Mouse (Mus musculus) liver, embryonic 16.5 days (tissue): ENCODE data around the gene Ccdc180. TPM values are rescaled to one million over a fixed set of nuclear protein-coding genes. Genes with fewer than 3 reads are reported as not detected.

Experiments used
- ATAC-seq: fragments of 200-750 bp; cut with Nextera tagmentation; 2 replicates; pipeline ENCODE4 v1.8.0; 2017; ENCODE audit warnings: low read depth, mild to moderate bottlenecking, moderate number of reproducible peaks, moderate library complexity
- H3K27ac ChIP-seq: fragments of 300-500 bp; sonication (generic); 2 replicates; pipeline ENCODE4 v1.5.1; 2014; ENCODE audit warnings: mild to moderate bottlenecking, low read length
- H3K27me3 ChIP-seq: fragments of 300-500 bp; sonication (generic); 2 replicates; pipeline ENCODE4 v1.6.1; 2014; ENCODE audit warnings: low read depth, low read length, mixed read lengths; ENCODE audit not compliant: control insufficient read depth, insufficient read depth
- H3K36me3 ChIP-seq: fragments of 300-500 bp; sonication (generic); 2 replicates; pipeline ENCODE4 v1.6.1; 2014; ENCODE audit warnings: mild to moderate bottlenecking; ENCODE audit not compliant: control insufficient read depth, insufficient read depth
- H3K4me1 ChIP-seq: fragments of 300-500 bp; sonication (generic); 2 replicates; pipeline ENCODE4 v1.6.1; 2014; ENCODE audit warnings: low read depth, low read length, mixed read lengths; ENCODE audit not compliant: control insufficient read depth
- H3K4me2 ChIP-seq: fragments of 300-500 bp; sonication (generic); 2 replicates; pipeline ENCODE4 v1.6.1; 2014; ENCODE audit warnings: low read depth, low read length, mixed read lengths
- H3K4me3 ChIP-seq: fragments of 300-500 bp; sonication (generic); 2 replicates; pipeline ENCODE4 v1.5.1; 2014; ENCODE audit warnings: low read depth, mild to moderate bottlenecking, low read length
- H3K9ac ChIP-seq: fragments of 300-500 bp; sonication (generic); 2 replicates; pipeline ENCODE4 v1.6.1; 2014; ENCODE audit warnings: low read depth, low read length
- H3K9me3 ChIP-seq: fragments of 300-500 bp; sonication (generic); replicated peaks from 2 replicates; pipeline ENCODE4 v1.6.1; 2016; ENCODE audit warnings: low read length; ENCODE audit not compliant: control insufficient read depth
- WGBS: fragments of 180-500 bp; shearing (Covaris S2); extraction: QIAGEN DNeasy Blood & Tissue Kit; methylation state at CpG from one replicate; pipeline ENCODE4 v1.1.7; 2014; ENCODE audit not compliant: insufficient replicate concordance; 5-methylcytosine and 5-hydroxymethylcytosine counted together
- polyA plus RNA-seq: library from polyadenylated mRNA; unstranded; fragments of >200 nt; fragmentation: Nextera tagmentation; extraction: Ambion mirVana; gene quantifications from 2 replicates; pipeline ENCODE4 v1.2.1, GENCODE M21; 2015

Ccdc180 gene
- polyA plus RNA-seq, 1 experiment from 2014 or later: 0.07 TPM

GRCm38 (mm10) chr4:45896425-45897081 lies 6.5 kb downstream of the Ccdc180 start:
- WGBS: 17% methylated on average over 16 of the region's 16 CpGs
- Histone ChIP-seq H3K27me3 (no peaks in the 10 kb centered on the region), H3K9me3 (no peaks in the 10 kb centered on the region), H3K27ac (no peak overlapping the region), H3K36me3 (no peaks in the 10 kb centered on the region), H3K4me3 (no peak overlapping the region), H3K9ac (no peak overlapping the region), H3K4me1 (no peaks in the 10 kb centered on the region), H3K4me2 (no peak overlapping the region)
- ATAC-seq: no peak

GRCm38 (mm10) chr4:45898413-45898812 lies 8.3 kb downstream of the Ccdc180 start:
- 35% methylated on average over 5 of the region's 5 CpGs for WGBS
- no peak overlapping the region for H3K4me3 ChIP-seq
- H3K36me3 ChIP-seq: no peaks in the 10 kb centered on the region
- no peaks in the 10 kb centered on the region for H3K9me3 ChIP-seq
- no peaks in the 10 kb centered on the region for H3K27me3 ChIP-seq
- H3K4me1 ChIP-seq: no peaks in the 10 kb centered on the region
- no peak overlapping the region for H3K27ac ChIP-seq
- ATAC-seq: no peak
- H3K4me2 ChIP-seq: no peak overlapping the region
- H3K9ac ChIP-seq: no peak overlapping the region

GRCm38 (mm10) chr4:45909256-45909655 lies 19.2 kb downstream of the Ccdc180 start:
- H3K27ac ChIP-seq: no peak overlapping the region
- ATAC-seq: no peak
- H3K36me3 ChIP-seq: no peaks in the 10 kb centered on the region
- H3K4me2 ChIP-seq: no peak overlapping the region
- no peaks in the 10 kb centered on the region for H3K27me3 ChIP-seq
- H3K4me3 ChIP-seq: no peak overlapping the region
- H3K9me3 ChIP-seq: no peaks in the 10 kb centered on the region
- no peak overlapping the region for H3K9ac ChIP-seq
- H3K4me1 ChIP-seq: no peaks in the 10 kb centered on the region
- WGBS: 82% methylated on average over 13 of the region's 13 CpGs

- H3K27ac ChIP-seq: no peak overlapping the region
- no peak overlapping the region for H3K4me2 ChIP-seq
- no peaks in the 10 kb centered on the region for H3K36me3 ChIP-seq
- WGBS: 54% methylated on average over 4 of the region's 4 CpGs
- no peaks in the 10 kb centered on the region for H3K27me3 ChIP-seq
- H3K4me3 ChIP-seq: no peak overlapping the region
- ATAC-seq: no peak
- no peaks in the 10 kb centered on the region for H3K4me1 ChIP-seq
- H3K9ac ChIP-seq: no peak overlapping the region
- no peaks in the 10 kb centered on the region for H3K9me3 ChIP-seq
These were observed 19.8 kb downstream of the Ccdc180 start for GRCm38 (mm10) chr4:45909924-45910323.

GRCm38 (mm10) chr4:45911256-45911655 lies 21.2 kb downstream of the Ccdc180 start:
- no peak overlapping the region for H3K4me3 ChIP-seq
- H3K27ac ChIP-seq: no peak overlapping the region
- no peak for ATAC-seq

GRCm38 (mm10) chr4:45911876-45912275 lies 21.8 kb downstream of the Ccdc180 start:
- no peak overlapping the region for H3K4me2 ChIP-seq
- no peak overlapping the region for H3K4me3 ChIP-seq
- H3K27me3 ChIP-seq: no peaks in the 10 kb centered on the region
- no peak overlapping the region for H3K9ac ChIP-seq
- H3K9me3 ChIP-seq: no peaks in the 10 kb centered on the region
- WGBS: 66% methylated on average over 4 of the region's 4 CpGs
- H3K27ac ChIP-seq: no peak overlapping the region
- ATAC-seq: no peak
- H3K4me1 ChIP-seq: no peaks in the 10 kb centered on the region
- H3K36me3 ChIP-seq: no peaks in the 10 kb centered on the region

More at GRCm38 (mm10) chr4:45911256-45911655, 21.2 kb downstream of the Ccdc180 start:
- Histone ChIP-seq H3K9me3 (no peaks in the 10 kb centered on the region), H3K4me2 (no peak overlapping the region), H3K36me3 (no peaks in the 10 kb centered on the region), H3K9ac (no peak overlapping the region), H3K4me1 (no peaks in the 10 kb centered on the region), H3K27me3 (no peaks in the 10 kb centered on the region)
- 39% methylated on average over 5 of the region's 5 CpGs for WGBS

GRCm38 (mm10) chr4:45917091-45917490 lies 27.0 kb downstream of the Ccdc180 start:
- Histone ChIP-seq H3K9me3 (no peaks in the 10 kb centered on the region), H3K4me3 (no peak overlapping the region), H3K27ac (no peak overlapping the region), H3K4me2 (no peak overlapping the region), H3K27me3 (no peaks in the 10 kb centered on the region), H3K4me1 (no peaks in the 10 kb centered on the region), H3K9ac (no peak overlapping the region), H3K36me3 (no peaks in the 10 kb centered on the region)
- 58% methylated on average over 7 of the region's 7 CpGs for WGBS
- no peak for ATAC-seq

- no peak overlapping the region for H3K9ac ChIP-seq
- H3K27ac ChIP-seq: no peak overlapping the region
- WGBS: 67% methylated on average over 10 of the region's 10 CpGs
- H3K4me2 ChIP-seq: no peak overlapping the region
- ATAC-seq: no peak
- no peaks in the 10 kb centered on the region for H3K4me1 ChIP-seq
- no peaks in the 10 kb centered on the region for H3K27me3 ChIP-seq
- no peaks in the 10 kb centered on the region for H3K36me3 ChIP-seq
- H3K4me3 ChIP-seq: no peak overlapping the region
- no peaks in the 10 kb centered on the region for H3K9me3 ChIP-seq
These were observed 31.7 kb downstream of the Ccdc180 start for GRCm38 (mm10) chr4:45921663-45922435.

- H3K27ac ChIP-seq: no peak overlapping the region
- no peaks in the 10 kb centered on the region for H3K27me3 ChIP-seq
- no peaks in the 10 kb centered on the region for H3K4me1 ChIP-seq
- no peaks in the 10 kb centered on the region for H3K36me3 ChIP-seq
- H3K9ac ChIP-seq: no peak overlapping the region
- no peak overlapping the region for H3K4me2 ChIP-seq
- ATAC-seq: no peak
- no peaks in the 10 kb centered on the region for H3K9me3 ChIP-seq
- H3K4me3 ChIP-seq: no peak overlapping the region
- WGBS: 65% methylated on average over 4 of the region's 4 CpGs
These were observed 33.9 kb downstream of the Ccdc180 start for GRCm38 (mm10) chr4:45924011-45924410.
